Mouse (Mus musculus) induced T-regulatory cell, adult 2 months (primary cell): ENCODE measurements around the gene Bpifb2.

ENCODE experiments used
- DNase-seq: peaks from one replicate; pipeline ENCODE4 v3.0.0-alpha.2; 2012; ENCODE audit warnings: low read depth

Gene Bpifb2

GRCm38 (mm10) chr2:153931125-153931524 is 56.3 kb downstream of the Bpifb2 start:
- no peak for DNase-seq

- DNase-seq, result no peak
Observed at GRCm38 (mm10) chr2:153933311-153933710, 58.5 kb downstream of the Bpifb2 start.

DNA sequence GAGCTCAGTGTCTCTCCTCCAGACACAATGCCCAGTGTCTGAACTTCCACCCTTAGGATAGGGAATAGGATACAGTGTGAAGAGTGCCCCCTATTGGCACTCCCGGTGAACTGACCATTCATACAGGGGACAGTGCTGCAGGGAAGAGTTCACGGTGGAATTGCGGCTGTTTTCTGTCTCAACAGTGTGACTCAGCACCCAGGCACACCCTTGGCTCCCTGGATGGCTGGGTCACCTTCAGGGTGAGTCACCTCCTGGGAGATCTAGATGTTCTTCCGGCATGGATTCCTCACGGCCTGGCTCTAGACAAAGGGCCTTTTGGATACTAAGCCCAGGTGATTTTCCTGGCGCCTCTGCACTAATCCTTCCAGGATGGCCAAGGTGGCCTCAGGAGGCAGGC is 60.5 kb downstream of the Bpifb2 start:
- DNase-seq, result no peak

DNA sequence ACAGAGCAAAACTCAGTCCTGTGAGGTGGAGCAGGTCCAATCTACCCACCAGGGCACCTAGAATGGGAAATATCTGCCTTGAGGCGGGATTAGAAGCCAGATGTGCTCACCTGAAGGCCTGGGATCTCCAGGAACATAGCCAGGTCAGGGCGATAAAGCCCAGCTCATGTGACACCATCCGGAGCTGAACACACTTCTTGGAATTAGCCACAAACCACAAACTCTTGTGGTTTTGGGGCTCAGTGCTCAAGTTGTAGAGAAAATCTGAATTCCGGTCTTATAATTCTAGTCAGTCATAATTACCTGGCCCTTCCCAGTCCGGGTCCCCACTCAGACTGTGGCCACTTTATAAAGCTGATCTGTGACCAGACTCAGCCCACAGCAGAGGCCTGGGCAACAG is 63.0 kb downstream of the Bpifb2 start, which contains the start of gene Bpifb4:
TSS of gene Bpifb4 (plus strand) at position 370 of the 400 bp plus-strand sequence.
- DNase-seq, result no peak

DNA sequence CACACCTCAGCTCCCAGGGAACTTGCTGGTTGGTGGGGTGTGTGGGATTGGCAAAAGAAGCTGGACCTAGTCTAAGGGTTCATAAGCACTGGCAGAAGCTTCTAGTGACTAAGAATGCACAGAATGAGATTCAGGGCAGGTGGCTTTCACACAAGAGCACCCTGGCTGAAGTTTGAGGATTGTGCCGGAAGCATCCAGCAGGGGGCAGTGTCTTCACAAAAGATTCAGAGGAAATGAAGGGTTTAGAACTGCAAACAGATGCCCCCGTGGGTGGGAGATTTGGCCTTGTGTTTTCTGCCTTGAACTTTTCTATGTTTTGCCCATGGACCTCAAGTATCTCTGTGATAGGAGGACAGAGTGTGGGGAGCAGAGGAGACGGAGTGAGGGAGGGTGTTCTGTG is 68.7 kb downstream of the Bpifb2 start:
- DNase-seq, result peak; percentile 64

- no peak for DNase-seq
Observed at GRCm38 (mm10) chr2:153944567-153944966, 69.7 kb downstream of the Bpifb2 start.
